Mouse (Mus musculus) CH12.LX (cell line): ENCODE measurements around the gene Notch3. TPM values are rescaled to one million over a fixed set of nuclear protein-coding genes. Genes with fewer than 3 reads are reported as not detected.

Experiments
- DNase-seq: peaks from one replicate; pipeline ENCODE4 v3.0.0-alpha.2; 2013; ENCODE audit errors: extremely low read depth
- H3K27ac ChIP-seq: 2 replicates; pipeline ENCODE4 v1.5.1; 2012; ENCODE audit warnings: low read depth, mild to moderate bottlenecking, control low read depth, moderate library complexity; ENCODE audit not compliant: insufficient read depth
- H3K27me3 ChIP-seq: replicated peaks from 2 replicates; pipeline ENCODE3; 2012; ENCODE audit warnings: inconsistent platforms
- H3K36me3 ChIP-seq, 2 experiments: replicated peaks in 1 of 2; 2 replicates each; pipeline versions ENCODE3 to v1.6.1; 2012; ENCODE audit warnings: inconsistent platforms in 1 of 2, low read length in 1 of 2, mild to moderate bottlenecking in 1 of 2, mixed read lengths in 1 of 2, moderate library complexity in 1 of 2; ENCODE audit not compliant: control insufficient read depth in 1 of 2, insufficient read depth in 1 of 2
- H3K4me1 ChIP-seq, 2 experiments: 2 replicates each; pipeline ENCODE4 v1.6.1; 2012; ENCODE audit warnings: inconsistent platforms in 1 of 2, moderate library complexity in 1 of 2; ENCODE audit not compliant: insufficient read depth in 2 of 2, control insufficient read depth in 1 of 2
- H3K4me2 ChIP-seq: 2 replicates; pipeline ENCODE4 v1.6.1; 2012; ENCODE audit warnings: low read depth, mild to moderate bottlenecking, control low read depth; ENCODE audit not compliant: poor library complexity, insufficient read depth, severe bottlenecking
- H3K4me3 ChIP-seq, 3 experiments: fragments of 150-350 bp in 1 of 3; sonication (generic) in 1 of 3; replicated peaks in 1 of 3; 2 replicates each; pipeline versions ENCODE3 to v1.5.1; 2011 to 2012; ENCODE audit warnings: low read depth in 2 of 3, low read length in 2 of 3, mild to moderate bottlenecking in 2 of 3, moderate library complexity in 2 of 3, control low read depth in 1 of 3, improper control_type of control experiment in 1 of 3, inconsistent platforms in 1 of 3, mixed read lengths in 1 of 3; ENCODE audit not compliant: poor library complexity in 1 of 3
- H3K79me2 ChIP-seq: replicated peaks from 2 replicates; pipeline ENCODE4 v1.6.1; 2012; ENCODE audit warnings: mild to moderate bottlenecking, moderate library complexity; ENCODE audit not compliant: control insufficient read depth, poor library complexity, insufficient read depth, severe bottlenecking; ENCODE audit errors: extremely low read depth
- H3K9ac ChIP-seq: 2 replicates; pipeline ENCODE4 v1.6.1; 2012; ENCODE audit warnings: low read depth, mild to moderate bottlenecking, control low read depth, moderate library complexity; ENCODE audit not compliant: insufficient read depth
- H3K9me3 ChIP-seq: replicated peaks from 2 replicates; pipeline ENCODE3; 2012; ENCODE audit warnings: low read length, inconsistent platforms, mixed read lengths
- CHD1 ChIP-seq: IDR thresholded peaks from 2 replicates; pipeline ENCODE4 v1.6.1; 2012; ENCODE audit warnings: low read depth, low read length, improper control_type of control experiment, inconsistent platforms
- E2F4 ChIP-seq: IDR thresholded peaks from 2 replicates; pipeline ENCODE4 v1.6.1; 2011; ENCODE audit warnings: low read depth, low read length, improper control_type of control experiment; ENCODE audit not compliant: insufficient replicate concordance
- ELF1 ChIP-seq: IDR thresholded peaks from 2 replicates; pipeline ENCODE4 v1.6.1; 2014; ENCODE audit warnings: low read depth, mild to moderate bottlenecking, inconsistent platforms, low read length, improper control_type of control experiment
- ETS1 ChIP-seq: conservative IDR thresholded peaks from 2 replicates; pipeline ENCODE4 v1.6.1; 2012; ENCODE audit warnings: low read depth, mild to moderate bottlenecking, inconsistent platforms, low read length, improper control_type of control experiment, moderate library complexity
- GABPA ChIP-seq: IDR thresholded peaks from 2 replicates; pipeline ENCODE4 v1.6.1; 2012; ENCODE audit warnings: low read depth, low read length, improper control_type of control experiment, inconsistent platforms; ENCODE audit not compliant: insufficient replicate concordance
- HCFC1 ChIP-seq: IDR thresholded peaks from 2 replicates; pipeline ENCODE4 v1.6.1; 2012; ENCODE audit warnings: low read depth, mild to moderate bottlenecking, inconsistent platforms, low read length, improper control_type of control experiment
- JUND ChIP-seq: conservative IDR thresholded peaks from 2 replicates; pipeline ENCODE4 v1.6.1; 2011; ENCODE audit warnings: low read depth, low read length, improper control_type of control experiment
- KAT2A ChIP-seq: IDR thresholded peaks from 2 replicates; pipeline ENCODE4 v1.6.1; 2012; ENCODE audit warnings: low read length, improper control_type of control experiment, inconsistent platforms; ENCODE audit not compliant: insufficient replicate concordance
- MAX ChIP-seq: IDR thresholded peaks from 2 replicates; pipeline ENCODE4 v1.6.1; 2011; ENCODE audit warnings: low read length, improper control_type of control experiment
- MEF2A ChIP-seq: IDR thresholded peaks from 2 replicates; pipeline ENCODE4 v1.6.1; 2014; ENCODE audit warnings: low read depth, mild to moderate bottlenecking, inconsistent platforms, low read length, improper control_type of control experiment, borderline replicate concordance
- MXI1 ChIP-seq: IDR thresholded peaks from 2 replicates; pipeline ENCODE4 v1.6.1; 2011; ENCODE audit warnings: mild to moderate bottlenecking, low read depth, low read length, improper control_type of control experiment
- MYC ChIP-seq: IDR thresholded peaks from 2 replicates; pipeline ENCODE4 v1.6.1; 2011; ENCODE audit warnings: low read depth, mild to moderate bottlenecking, improper control_type of control experiment, low read length
- NELFE ChIP-seq: IDR thresholded peaks from 2 replicates; pipeline ENCODE4 v1.6.1; 2011; ENCODE audit warnings: low read depth, low read length, improper control_type of control experiment
- NRF1 ChIP-seq: IDR thresholded peaks from 2 replicates; pipeline ENCODE4 v1.6.1; 2014; ENCODE audit warnings: low read depth, mild to moderate bottlenecking, inconsistent platforms, low read length, improper control_type of control experiment, moderate library complexity
- POLR2A ChIP-seq: IDR thresholded peaks from 2 replicates; pipeline ENCODE4 v1.6.1; 2011; ENCODE audit warnings: low read depth, mild to moderate bottlenecking, improper control_type of control experiment, low read length
- RAD21 ChIP-seq: IDR thresholded peaks from 2 replicates; pipeline ENCODE4 v1.6.1; 2011; ENCODE audit warnings: low read depth, mild to moderate bottlenecking, low read length, improper control_type of control experiment, moderate library complexity
- RCOR1 ChIP-seq: conservative IDR thresholded peaks from 2 replicates; pipeline ENCODE4 v1.6.1; 2012; ENCODE audit warnings: low read depth, mild to moderate bottlenecking, inconsistent platforms, low read length, improper control_type of control experiment
- SIN3A ChIP-seq: IDR thresholded peaks from 2 replicates; pipeline ENCODE4 v1.6.1; 2012; ENCODE audit warnings: low read length, improper control_type of control experiment, inconsistent platforms
- TCF12 ChIP-seq: IDR thresholded peaks from 2 replicates; pipeline ENCODE4 v1.6.1; 2014; ENCODE audit warnings: low read depth, mild to moderate bottlenecking, inconsistent platforms, low read length, improper control_type of control experiment
- UBTF ChIP-seq: IDR thresholded peaks from 2 replicates; pipeline ENCODE4 v1.6.1; 2012; ENCODE audit warnings: low read depth, mild to moderate bottlenecking, inconsistent platforms, low read length, improper control_type of control experiment, moderate library complexity
- USF2 ChIP-seq: conservative IDR thresholded peaks from 2 replicates; pipeline ENCODE4 v1.6.1; 2011; ENCODE audit warnings: low read depth, low read length, improper control_type of control experiment
- ZC3H11A ChIP-seq: IDR thresholded peaks from 2 replicates; pipeline ENCODE4 v1.6.1; 2012; ENCODE audit warnings: low read depth, mild to moderate bottlenecking, inconsistent platforms, low read length, improper control_type of control experiment
- ZKSCAN1 ChIP-seq: IDR thresholded peaks from 2 replicates; pipeline ENCODE4 v1.6.1; 2012; ENCODE audit warnings: low read depth, inconsistent platforms, low read length, improper control_type of control experiment, borderline replicate concordance
- ZMIZ1 ChIP-seq: IDR thresholded peaks from 2 replicates; pipeline ENCODE4 v1.6.1; 2012; ENCODE audit warnings: low read depth, mild to moderate bottlenecking, inconsistent platforms, low read length, improper control_type of control experiment
- dilution Hi-C: fragments of 300-500 bp; cut with MboI; formaldehyde crosslinking; loops from 2 replicates; pipeline ENCODE4 v1.14.3; 2020; ENCODE audit warnings: low sequenced_read_pairs; ENCODE audit not compliant: extremely low pct_unique_long_range_greater_than_20kb, extremely low pct_ligation_motif_present
- in situ Hi-C: fragments of 300-500 bp; cut with MboI; formaldehyde crosslinking; loops from 3 replicates; pipeline ENCODE4 v1.14.3; 2019; ENCODE audit warnings: low sequenced_read_pairs, low pct_ligation_motif_present, low pct_unique_long_range_greater_than_20kb, mixed read lengths
- polyA plus RNA-seq: library from polyadenylated mRNA; unstranded; fragments of >175 nt; gene quantifications from 2 replicates; pipeline ENCODE4 v1.2.1, GENCODE M21; 2012; ENCODE audit warnings: low read depth; ENCODE audit not compliant: insufficient read length
- total RNA-seq, 2 experiments: library from RNA; depleted of rRNA; stranded (reverse); fragments of 300-350 nt in 1 of 2; fragments of >200 nt in 1 of 2; gene quantifications; 2 replicates each; pipeline ENCODE4 v1.2.3; 2012 to 2014

Gene Notch3
- total and polyA plus RNA-seq, 3 experiments, result 0.17 TPM; not detected in 2

GRCm38 (mm10) chr17:32176919-32177318 lies 10.3 kb upstream of the Notch3 start:
- Histone ChIP-seq H3K4me1 (no peaks in the 10 kb centered on the region), H3K4me2 (no peak overlapping the region), H3K27ac (no peak overlapping the region), H3K9me3 (no peaks in the 10 kb centered on the region), H3K27me3 (no peaks in the 10 kb centered on the region), H3K9ac (no peak overlapping the region), H3K4me3 (no peak overlapping the region), H3K79me2 (no peaks in the 10 kb centered on the region), H3K36me3 (no peaks in the 10 kb centered on the region)
- in situ Hi-C loops, result no loop called here
- no peak for DNase-seq
- no peak for TF ChIP-seq NELFE
- TF ChIP-seq MAX, result no peak
- no peak for TF ChIP-seq ZKSCAN1
- TF ChIP-seq RAD21, result no peak
- TF ChIP-seq ZC3H11A, result no peak
- TF ChIP-seq MEF2A, result no peak
- no peak for TF ChIP-seq MXI1
- no peak for TF ChIP-seq KAT2A
- no peak for TF ChIP-seq USF2
- TF ChIP-seq ZMIZ1, result no peak
- no peak for TF ChIP-seq JUND
- TF ChIP-seq ETS1, result no peak
- TF ChIP-seq E2F4, result no peak
- TF ChIP-seq ELF1, result no peak
- dilution Hi-C loops, result no loop called here

GRCm38 (mm10) chr17:32173166-32173565 lies 6.5 kb upstream of the Notch3 start:
- in situ Hi-C loops (no loop called here), dilution Hi-C loops (no loop called here)

More at GRCm38 (mm10) chr17:32173166-32173565, 6.5 kb upstream of the Notch3 start:
- Histone ChIP-seq H3K27me3 (peaks cover 4% of the 10 kb centered on the region), H3K9me3 (no peaks in the 10 kb centered on the region), H3K4me1 (no peaks in the 10 kb centered on the region), H3K36me3 (no peaks in the 10 kb centered on the region), H3K9ac (no peak overlapping the region), H3K4me2 (no peak overlapping the region), H3K27ac (no peak overlapping the region), H3K79me2 (no peaks in the 10 kb centered on the region), H3K4me3 (no peak overlapping the region)
- DNase-seq, result no peak
- TF ChIP-seq SIN3A (no peak), CHD1 (no peak), JUND (no peak), RAD21 (no peak), MAX (no peak), MXI1 (no peak), RCOR1 (no peak), POLR2A (no peak), ELF1 (no peak), UBTF (no peak), TCF12 (no peak), ZC3H11A (no peak), GABPA (no peak), MEF2A (no peak), NRF1 (no peak), MYC (no peak), HCFC1 (no peak)
